Mouse (Mus musculus) liver, adult 2 months (tissue): ENCODE data around the gene Usp24.

ENCODE experiments used
- CTCF ChIP-seq: fragments of 200-500 bp; IDR thresholded peaks from 2 replicates; pipeline ENCODE4 v1.5.1; 2011; ENCODE audit warnings: low read depth, low read length, control low read depth
- POLR2A ChIP-seq: fragments of 200-500 bp; IDR thresholded peaks from 2 replicates; pipeline ENCODE4 v1.6.1; 2011; ENCODE audit warnings: low read length, control low read depth; ENCODE audit not compliant: insufficient read depth; ENCODE audit errors: extremely low read depth

GRCm38 (mm10) chr4:106419791-106420190 is 103.8 kb downstream of the Usp24 start:
- no peak for TF ChIP-seq POLR2A
- no peak for TF ChIP-seq CTCF
